Mouse (Mus musculus): ENCODE results near the gene Gm4450.
A peak's percentile ranks its signal among the peaks of the same experiment; 100 is the strongest.
"Not testable (repeated sequence)": the region's sequence is repeated elsewhere in the genome, so short reads cannot be mapped to it uniquely, and the experiment has no call there.

The Gm4450 gene

GRCm38 (mm10) chr3:98417328-98417727, 39.6 kb downstream of the Gm4450 start:
- DNase-seq, result peak; percentile 86

GRCm38 (mm10) chr3:98416426-98417250, 40.3 kb downstream of the Gm4450 start:
- DNase-seq, result no peak

- DNase-seq, result no peak
Measured at GRCm38 (mm10) chr3:98414296-98414695, 42.6 kb downstream of the Gm4450 start.

GRCm38 (mm10) chr3:98413733-98414132, 43.2 kb downstream of the Gm4450 start:
- no peak for DNase-seq

- DNase-seq, result not testable (repeated sequence)
Measured at GRCm38 (mm10) chr3:98410619-98411580, 46.0 kb downstream of the Gm4450 start.

- not testable (repeated sequence) for DNase-seq
Measured at GRCm38 (mm10) chr3:98407261-98407780, 49.6 kb downstream of the Gm4450 start.

GRCm38 (mm10) chr3:98406569-98407144, 50.3 kb downstream of the Gm4450 start:
- DNase-seq, result not testable (repeated sequence)

GRCm38 (mm10) chr3:98405877-98406276, 51.0 kb downstream of the Gm4450 start:
- DNase-seq, result not testable (repeated sequence)

- not testable (repeated sequence) for DNase-seq
Measured at GRCm38 (mm10) chr3:98404268-98404895, 52.5 kb downstream of the Gm4450 start.

Data from right cerebral cortex, adult 18-20 months (tissue).